Mouse (Mus musculus) CH12.LX (cell line): Measurements from ENCODE around the gene Rbm48.

Experiments used
- CHD2 ChIP-seq: IDR thresholded peaks from 2 replicates; pipeline ENCODE4 v1.6.1; 2011; ENCODE audit warnings: low read length, improper control_type of control experiment
- ELF1 ChIP-seq: IDR thresholded peaks from 2 replicates; pipeline ENCODE4 v1.6.1; 2014; ENCODE audit warnings: low read depth, mild to moderate bottlenecking, inconsistent platforms, low read length, improper control_type of control experiment
- GABPA ChIP-seq: IDR thresholded peaks from 2 replicates; pipeline ENCODE4 v1.6.1; 2012; ENCODE audit warnings: low read depth, low read length, improper control_type of control experiment, inconsistent platforms; ENCODE audit not compliant: insufficient replicate concordance
- MAFK ChIP-seq: IDR thresholded peaks from 2 replicates; pipeline ENCODE4 v1.6.1; 2011; ENCODE audit warnings: low read length, improper control_type of control experiment; ENCODE audit not compliant: insufficient replicate concordance
- POLR2A ChIP-seq: IDR thresholded peaks from 2 replicates; pipeline ENCODE4 v1.6.1; 2011; ENCODE audit warnings: low read depth, mild to moderate bottlenecking, improper control_type of control experiment, low read length
- SMC3 ChIP-seq: IDR thresholded peaks from 2 replicates; pipeline ENCODE4 v1.6.1; 2011; ENCODE audit warnings: low read depth, low read length, improper control_type of control experiment
- TCF12 ChIP-seq: IDR thresholded peaks from 2 replicates; pipeline ENCODE4 v1.6.1; 2014; ENCODE audit warnings: low read depth, mild to moderate bottlenecking, inconsistent platforms, low read length, improper control_type of control experiment
- ZC3H11A ChIP-seq: IDR thresholded peaks from 2 replicates; pipeline ENCODE4 v1.6.1; 2012; ENCODE audit warnings: low read depth, mild to moderate bottlenecking, inconsistent platforms, low read length, improper control_type of control experiment
- ZMIZ1 ChIP-seq: IDR thresholded peaks from 2 replicates; pipeline ENCODE4 v1.6.1; 2012; ENCODE audit warnings: low read depth, mild to moderate bottlenecking, inconsistent platforms, low read length, improper control_type of control experiment

DNA sequence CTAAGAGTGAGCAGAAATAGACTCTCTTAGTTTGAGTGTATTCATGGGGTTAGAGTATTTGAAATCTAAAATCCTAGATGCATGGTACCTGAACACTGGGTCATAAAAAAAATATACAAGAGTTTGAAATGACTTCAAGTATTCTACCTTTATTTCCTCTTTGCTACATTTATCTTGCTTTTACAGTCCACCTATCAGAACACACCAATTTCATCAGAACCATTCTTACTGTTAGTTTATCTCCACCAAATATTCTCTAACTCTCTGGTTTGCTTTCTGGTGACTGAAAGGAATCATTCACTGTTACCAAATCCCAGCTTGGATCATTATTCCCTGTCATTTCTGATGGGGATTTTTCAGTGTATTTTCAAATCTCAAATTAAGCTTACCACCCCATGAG, 786 bp upstream of the Rbm48 start:
- no peak for TF ChIP-seq MAFK
- TF ChIP-seq GABPA, result no peak
- TF ChIP-seq CHD2, result no peak
- no peak for TF ChIP-seq ZMIZ1
- no peak for TF ChIP-seq POLR2A
- no peak for TF ChIP-seq ZC3H11A
- no peak for TF ChIP-seq SMC3
- no peak for TF ChIP-seq TCF12
- TF ChIP-seq ELF1, result no peak
